ENCODE assay signal across 9 mouse cellular contexts in genomic region chr9:72733966-72734365, GRCm38 (mm10).
DNase-seq lines count a peak whose midpoint lies in the region; ATAC-seq and TF ChIP-seq lines count a peak whose summit lies in the region.
"Had no signal": no experiment of that assay in that cellular context is flagged by ENCODE, and none has a peak within 500 bp of the region (broad histone marks: within the 10 kb centered on the region; RNA-seq: fewer than 3 reads in every experiment).

No protein-coding gene starts in this region.

- 43% methylated on average over 3 of the region's 3 CpGs for WGBS in heart, embryonic 11.5 days (ENCODE audit: insufficient replicate concordance)

- H3K27me3 ChIP-seq in heart, embryonic 11.5 days (ENCODE audit: control insufficient read depth, insufficient read depth, low read length) = no peaks in the 10 kb centered on the region
- H3K27me3 ChIP-seq in C2C12 (ENCODE audit: control insufficient read depth, insufficient read depth, insufficient read length) = no peaks in the 10 kb centered on the region
- H3K27me3 ChIP-seq: embryonic facial prominence, embryonic 13.5 days had no signal

- H3K4me3 ChIP-seq in heart, embryonic 11.5 days (ENCODE audit: low read depth, low read length) = no peak overlapping the region
- no peak overlapping the region for H3K4me3 ChIP-seq in C2C12 (ENCODE audit: insufficient read depth, poor library complexity, severe bottlenecking)
- H3K4me3 ChIP-seq: embryonic facial prominence, embryonic 13.5 days had no signal

- no peaks in the 10 kb centered on the region for H3K79me2 ChIP-seq in C2C12 (ENCODE audit: control insufficient read depth, insufficient read depth)

- no peaks in the 10 kb centered on the region for H3K9me3 ChIP-seq in heart, embryonic 11.5 days (replicated peaks; ENCODE audit: control insufficient read depth, low read length)
- H3K9me3 ChIP-seq: embryonic facial prominence, embryonic 13.5 days had no signal

- DNase-seq in heart, postnatal 10 days = peak; percentile 70 to 84
- DNase-seq in adrenal gland, adult 18-20 months (ENCODE audit: low spot score in 2 of 2) = peak; percentile 52 to 70
- peak; percentile 84 for DNase-seq in embryo, embryonic 10.5 days (ENCODE audit: low spot score)
- DNase-seq in kidney, postnatal 25 days = peak; percentile 56 to 67
- DNase-seq in lung, postnatal 14 days = peak; percentile 73
- peak; percentile 39 to 80 for DNase-seq in spleen, postnatal 4 days (ENCODE audit: low spot score in 2 of 2)

- H3K36me3 ChIP-seq in heart, embryonic 11.5 days (ENCODE audit: control insufficient read depth, insufficient read depth, low read length) = peaks cover 71% of the 10 kb centered on the region
- peaks cover 94% of the 10 kb centered on the region for H3K36me3 ChIP-seq in C2C12 (ENCODE audit: control insufficient read depth, insufficient read depth)

- H3K4me2 ChIP-seq in heart, embryonic 11.5 days = no peak overlapping the region
- H3K4me2 ChIP-seq: embryonic facial prominence, embryonic 13.5 days had no signal

- ATAC-seq in heart, embryonic 11.5 days (replicated peaks; ENCODE audit: insufficient number of reproducible peaks, low FRiP score, low TSS enrichment) = no peak

- H3K4me1 ChIP-seq in heart, embryonic 11.5 days (ENCODE audit: control insufficient read depth, insufficient read depth, low read length) = no peaks in the 10 kb centered on the region

- H3K9ac ChIP-seq in heart, embryonic 11.5 days (ENCODE audit: low read depth, low read length) = no peak overlapping the region
- H3K9ac ChIP-seq: embryonic facial prominence, embryonic 13.5 days had no signal

- intact Hi-C loops in heart, postnatal 10 days (cut with DNase I) = no loop called here

- H3ac ChIP-seq in C2C12 (ENCODE audit: control insufficient read depth, insufficient read length, low read depth) = no peak overlapping the region

- H3K27ac ChIP-seq in heart, embryonic 11.5 days (ENCODE audit: low read depth, low read length) = no peak overlapping the region
- H3K27ac ChIP-seq: embryonic facial prominence, embryonic 13.5 days had no signal

- peak; percentile 32 for TF ChIP-seq CTCF in C2C12 (IDR thresholded peaks at IDR 0.05; ENCODE audit: control insufficient read depth, insufficient read depth, insufficient read length)

- no peaks in the 10 kb centered on the region for H3K79me3 ChIP-seq in C2C12 (ENCODE audit: low read depth)

TF ChIP-seq in C2C12, 6 proteins besides CTCF, POLR2A, EP300 and RAD21:
- no peak for TF ChIP-seq CEBPB (IDR thresholded peaks at IDR 0.05; ENCODE audit: low read depth)
- TF ChIP-seq FOSL1 (IDR thresholded peaks at IDR 0.05; ENCODE audit: insufficient read depth, low read length, poor library complexity, severe bottlenecking) = no peak
- no peak for TF ChIP-seq MYOD1 (IDR thresholded peaks at IDR 0.05; ENCODE audit: control insufficient read depth, insufficient read length, low read depth)
- TF ChIP-seq MYOG (IDR thresholded peaks at IDR 0.05; ENCODE audit: control insufficient read depth, extremely low read depth, insufficient read length) = no peak
- TF ChIP-seq MAX (IDR thresholded peaks at IDR 0.05) = no peak
- TF ChIP-seq USF1 (IDR thresholded peaks at IDR 0.05; ENCODE audit: low read depth) = no peak
